Mouse (Mus musculus) ZHBTc4 (cell line): ENCODE results near the gene Clec4a4.
A peak's percentile ranks its signal among the peaks of the same experiment; 100 is the strongest.

Experiments used
- DNase-seq: peaks from one replicate; pipeline ENCODE4 v3.0.0-alpha.2; 2011; ENCODE audit warnings: low read depth, low spot score

The Clec4a4 gene

GRCm38 (mm10) chr6:122989876-122990437, at the start of gene Clec4a4:
TSS of gene Clec4a4 (plus strand) at chr6:122990367.
- DNase-seq = no peak

- no peak for DNase-seq
Observed at GRCm38 (mm10) chr6:122946760-122947159, 43.4 kb upstream of the Clec4a4 start.

- no peak for DNase-seq
Observed at GRCm38 (mm10) chr6:122952401-122952800, 37.8 kb upstream of the Clec4a4 start, which contains the start of gene Clec4a3. TSS of gene Clec4a3 (plus strand) at chr6:122952515.

GRCm38 (mm10) chr6:122964562-122964961, 25.6 kb upstream of the Clec4a4 start:
- DNase-seq = peak; percentile 19

- no peak for DNase-seq
Observed at GRCm38 (mm10) chr6:122969048-122969447, 21.1 kb upstream of the Clec4a4 start.

- DNase-seq = peak; percentile 77
Observed at GRCm38 (mm10) chr6:123004696-123005095, 14.5 kb downstream of the Clec4a4 start.

GRCm38 (mm10) chr6:123005591-123005990, 15.4 kb downstream of the Clec4a4 start:
- DNase-seq = peak; percentile 64

GRCm38 (mm10) chr6:123049742-123050372, 59.7 kb downstream of the Clec4a4 start, which contains the start of gene Clec4b1:
TSS of gene Clec4b1 (plus strand) at chr6:123049962.
- no peak for DNase-seq
